Mouse (Mus musculus): ENCODE measurements around the gene Matn3.

DNA sequence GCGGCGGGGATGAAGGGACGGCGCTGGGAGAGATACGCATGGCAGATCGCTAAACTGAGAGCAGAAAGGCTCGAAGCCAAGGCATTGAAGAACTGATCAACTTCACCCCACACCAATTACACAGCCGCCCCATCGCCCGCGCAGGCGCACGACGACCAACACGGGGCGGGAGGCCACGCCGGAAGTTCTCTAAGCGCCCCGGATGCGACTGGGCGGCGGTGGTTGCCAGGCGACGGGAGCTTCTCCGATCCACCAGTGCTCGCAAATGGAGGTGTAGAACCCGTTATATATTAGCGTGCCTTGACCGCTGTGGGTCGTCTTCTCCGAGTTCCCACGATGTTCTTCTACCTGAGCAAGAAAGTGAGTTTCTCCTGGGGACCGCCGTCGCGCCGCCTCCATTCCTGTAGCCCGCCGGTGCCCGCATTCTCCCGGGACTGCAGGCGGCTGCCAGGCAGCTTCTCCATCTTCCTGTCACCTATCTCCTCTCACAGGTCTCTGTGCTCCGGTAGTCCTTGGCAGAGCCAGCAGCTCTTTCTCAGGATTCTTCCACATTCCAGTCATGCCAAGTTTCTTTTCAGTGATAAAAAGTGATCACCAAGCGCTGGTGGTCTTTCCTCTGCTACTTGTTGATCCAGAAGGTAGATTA, 26.2 kb downstream of the Matn3 start, which contains the start of gene Wdr35:
- no peak for TF ChIP-seq CTCF (IDR thresholded peaks at IDR 0.05; ENCODE audit: control insufficient read depth, insufficient read depth, low read length)
- TF ChIP-seq POLR2A (IDR thresholded peaks at IDR 0.05; ENCODE audit: borderline replicate concordance, control insufficient read depth, low read depth, low read length) = no peak
